Mouse (Mus musculus) lung, postnatal 25 days (tissue): ENCODE measurements around the gene Ropn1.
"Not testable (repeated sequence)": the region's sequence is repeated elsewhere in the genome, so short reads cannot be mapped to it uniquely, and the experiment has no call there.

Experiments used
- DNase-seq: peaks from one replicate; pipeline ENCODE4 v3.0.0; 2022; ENCODE audit warnings: low spot score

The Ropn1 gene

GRCm38 (mm10) chr16:34690334-34691144 is 40.8 kb downstream of the Ropn1 start, which contains the start of gene Ccdc14:
Gene Ccdc14 (plus strand): TSS chr16:34690616.
- DNase-seq: peak; percentile 92

- no peak for DNase-seq
Observed at GRCm38 (mm10) chr16:34691156-34691555, 41.4 kb downstream of the Ropn1 start.

GRCm38 (mm10) chr16:34694477-34694876 is 44.8 kb downstream of the Ropn1 start:
- no peak for DNase-seq

GRCm38 (mm10) chr16:34698721-34699120 is 49.0 kb downstream of the Ropn1 start:
- not testable (repeated sequence) for DNase-seq

GRCm38 (mm10) chr16:34700165-34700827 is 50.6 kb downstream of the Ropn1 start:
- peak; percentile 88 for DNase-seq

GRCm38 (mm10) chr16:34700828-34701216 is 51.1 kb downstream of the Ropn1 start:
- no peak for DNase-seq

- peak; percentile 17 for DNase-seq
Observed at GRCm38 (mm10) chr16:34706019-34706418, 56.3 kb downstream of the Ropn1 start.

- DNase-seq: peak; percentile 48
Observed at GRCm38 (mm10) chr16:34706487-34706946, 56.8 kb downstream of the Ropn1 start.

- no peak for DNase-seq
Observed at GRCm38 (mm10) chr16:34711481-34711880, 61.8 kb downstream of the Ropn1 start.

GRCm38 (mm10) chr16:34725156-34725555 is 75.4 kb downstream of the Ropn1 start:
- no peak for DNase-seq
